In the genomic region with DNA sequence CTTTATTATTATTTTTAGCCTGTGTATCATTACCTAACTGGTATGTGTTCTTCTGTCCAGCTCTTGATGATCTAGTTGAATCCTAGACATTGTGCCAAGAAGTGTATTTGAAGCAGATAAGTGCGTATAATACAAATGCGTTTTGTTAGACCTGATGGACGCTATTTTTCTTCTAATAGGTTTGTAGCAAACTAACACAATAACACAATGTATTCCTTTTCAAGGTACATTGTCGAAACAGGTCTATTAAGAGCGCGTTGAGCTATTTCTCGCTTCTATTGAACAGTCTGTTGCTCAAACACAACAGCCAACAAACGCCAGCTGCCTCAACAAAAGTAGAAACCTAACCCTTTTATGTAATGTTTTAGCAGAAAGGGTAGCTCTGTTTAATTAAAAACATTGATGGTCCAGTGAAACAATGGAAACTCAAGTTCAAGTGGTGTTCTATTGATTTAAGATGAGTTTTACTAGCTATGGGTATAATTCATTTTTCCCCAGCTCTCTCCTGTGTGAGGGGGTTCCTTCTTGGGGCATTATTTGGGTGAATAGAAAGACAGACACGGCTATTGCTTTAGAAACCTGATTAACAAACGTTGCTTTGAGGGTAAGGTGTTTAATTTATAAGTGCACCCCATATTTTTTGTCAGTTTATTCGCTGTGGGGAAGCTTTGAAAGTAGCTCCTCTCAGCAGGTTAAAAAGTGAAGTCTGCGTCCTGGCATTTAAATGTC, we compare ENCODE assay signal across 11 mouse cellular contexts. TPM values are rescaled to one million over a fixed set of nuclear protein-coding genes. Genes with fewer than 3 reads are reported as not detected.
DNase-seq lines count a peak whose midpoint lies in the region; ATAC-seq lines count a peak whose summit lies in the region.
"Had no signal": no experiment of that assay in that cellular context is flagged by ENCODE, and none has a peak within 500 bp of the region (broad histone marks: within the 10 kb centered on the region; RNA-seq: fewer than 3 reads in every experiment).

No protein-coding gene starts in this region.

- peaks cover 69% of the 10 kb centered on the region for H3K27me3 ChIP-seq in heart, embryonic 12.5 days (replicated peaks)
- H3K27me3 ChIP-seq in hindbrain, embryonic 10.5 days (ENCODE audit: insufficient read depth, poor library complexity, severe bottlenecking), result peaks cover 89% of the 10 kb centered on the region
- H3K27me3 ChIP-seq in midbrain, embryonic 15.5 days (replicated peaks), result peaks cover 43% of the 10 kb centered on the region

- H3K4me1 ChIP-seq in heart, embryonic 12.5 days (replicated peaks), result peaks cover 8% of the 10 kb centered on the region
- peaks cover 30% of the 10 kb centered on the region for H3K4me1 ChIP-seq in hindbrain, embryonic 10.5 days (replicated peaks)
- peaks cover 7% of the 10 kb centered on the region for H3K4me1 ChIP-seq in midbrain, embryonic 15.5 days

- H3K27ac ChIP-seq in heart, embryonic 12.5 days (ENCODE audit: poor library complexity, severe bottlenecking), result no peak overlapping the region
- H3K27ac ChIP-seq in hindbrain, embryonic 10.5 days, result no peak overlapping the region
- H3K27ac ChIP-seq in midbrain, embryonic 15.5 days, result peak overlapping the region; percentile 55; the same call in 1 of the 2 replicates

- H3K4me3 ChIP-seq in heart, embryonic 12.5 days, result 0 out of 2 replicates have a peak overlapping the region, but pooled peaks have one; percentile 41
- peak overlapping the region; percentile 52 for H3K4me3 ChIP-seq in hindbrain, embryonic 10.5 days
- peak overlapping the region; percentile 25; the same call in 1 of the 2 replicates for H3K4me3 ChIP-seq in midbrain, embryonic 15.5 days

- H3K9me3 ChIP-seq in heart, embryonic 12.5 days (replicated peaks), result peaks cover 8% of the 10 kb centered on the region
- H3K9me3 ChIP-seq in hindbrain, embryonic 10.5 days, result peaks cover 8% of the 10 kb centered on the region; the same call in 1 of the 2 replicates
- H3K9me3 ChIP-seq in midbrain, embryonic 15.5 days, result no peaks in the 10 kb centered on the region

- no peak for DNase-seq in heart, adult 9 months (ENCODE audit: low spot score in 2 of 2)
- DNase-seq in cerebellum, postnatal 14 days, result peak; percentile 50 to 67
- DNase-seq in hindbrain, embryonic 10.5 days (ENCODE audit: low spot score), result no peak
- no peak for DNase-seq in urinary bladder, postnatal 10 days (ENCODE audit: low spot score)
- DNase-seq in left cerebral cortex, postnatal 25 days (ENCODE audit: low spot score in 2 of 2), result no peak
- DNase-seq: gastrocnemius, postnatal 10 days had no signal

- WGBS in heart, embryonic 12.5 days, result 4% methylated on average over 12 of the region's 12 CpGs
- 2% methylated on average over 12 of the region's 12 CpGs for WGBS in hindbrain, embryonic 10.5 days
- WGBS in midbrain, embryonic 15.5 days, result 3% methylated on average over 12 of the region's 12 CpGs

- intact Hi-C loops in left cerebral cortex, postnatal 25 days (cut with DNase I), result loop anchor here (5.0 to 10.0 kb wide), 3 partner anchors 38 to 385 kb away; partner anchors contain the start of genes Gm5089 and Tm9sf2

- no peak overlapping the region for H3K9ac ChIP-seq in heart, embryonic 12.5 days
- no peak overlapping the region for H3K9ac ChIP-seq in midbrain, embryonic 15.5 days

- no peak for ATAC-seq in heart, embryonic 12.5 days (ENCODE audit: insufficient number of reproducible peaks, low FRiP score)
- no peak for ATAC-seq in midbrain, embryonic 15.5 days (replicated peaks)
- ATAC-seq in megakaryocyte, adult 5-6 weeks (ENCODE audit: poor library complexity, severe bottlenecking), result no peak

- peak overlapping the region; percentile 65 for H3K4me2 ChIP-seq in heart, embryonic 12.5 days
- H3K4me2 ChIP-seq in midbrain, embryonic 15.5 days, result peak overlapping the region; percentile 34; the same call in 1 of the 2 replicates

- no peaks in the 10 kb centered on the region for H3K36me3 ChIP-seq in heart, embryonic 12.5 days
- H3K36me3 ChIP-seq in hindbrain, embryonic 10.5 days, result no peaks in the 10 kb centered on the region
- H3K36me3 ChIP-seq in midbrain, embryonic 15.5 days (replicated peaks), result no peaks in the 10 kb centered on the region

RNA-seq across cellular contexts. Expression of gene Gm10837, which starts 0.5 kb away (rescaled TPM):
- not detected in 2 replicates for polyA plus RNA-seq in heart, embryonic 12.5 days (2016; fragmentation: Nextera tagmentation; extraction: Ambion mirVana)
- 0.24 and 0.29 TPM in 2 replicates for polyA plus RNA-seq in hindbrain, embryonic 10.5 days (2016; fragmentation: Nextera tagmentation; extraction: Ambion mirVana)
- 0.51 and 0.77 TPM in 2 replicates for polyA plus RNA-seq in midbrain, embryonic 15.5 days (2015; fragmentation: Nextera tagmentation; extraction: Ambion mirVana)
- not detected for total RNA-seq in left cerebral cortex, postnatal 25 days (2021)
- total RNA-seq in megakaryocyte, adult 5-6 weeks (2015), result not detected in 2 replicates
- not detected in 2 replicates for total RNA-seq in megakaryocyte, adult 5-6 weeks (2017)
- total RNA-seq: gastrocnemius, postnatal 10 days; left cerebral cortex, postnatal 10 days; neutrophil, adult 5-6 weeks had no signal

RNA-seq across cellular contexts. Expression of gene Zic2, which starts 14.6 kb away (rescaled TPM):
- polyA plus RNA-seq in heart, embryonic 12.5 days (2016; fragmentation: Nextera tagmentation; extraction: Ambion mirVana), result not detected in 2 replicates
- polyA plus RNA-seq in hindbrain, embryonic 10.5 days (2016; fragmentation: Nextera tagmentation; extraction: Ambion mirVana), result 7.2 and 10.1 TPM in 2 replicates
- 9.6 and 9.9 TPM in 2 replicates for polyA plus RNA-seq in midbrain, embryonic 15.5 days (2015; fragmentation: Nextera tagmentation; extraction: Ambion mirVana)
- total RNA-seq in left cerebral cortex, postnatal 25 days (2021), result 10 to 100 TPM; 16.0 to 16.5 TPM
- not detected in 2 replicates for total RNA-seq in megakaryocyte, adult 5-6 weeks (2015)
- not detected in 2 replicates for total RNA-seq in megakaryocyte, adult 5-6 weeks (2017)
- total RNA-seq: gastrocnemius, postnatal 10 days; neutrophil, adult 5-6 weeks had no signal

RNA-seq across cellular contexts. Expression of gene Zic5, which starts 24.4 kb away (rescaled TPM):
- polyA plus RNA-seq in heart, embryonic 12.5 days (2016; fragmentation: Nextera tagmentation; extraction: Ambion mirVana), result 0.04 TPM in 1 of 2 replicates, not detected in the other
- polyA plus RNA-seq in hindbrain, embryonic 10.5 days (2016; fragmentation: Nextera tagmentation; extraction: Ambion mirVana), result 16.5 and 20.3 TPM in 2 replicates
- 13.0 and 14.0 TPM in 2 replicates for polyA plus RNA-seq in midbrain, embryonic 15.5 days (2015; fragmentation: Nextera tagmentation; extraction: Ambion mirVana)
- total RNA-seq in left cerebral cortex, postnatal 25 days (2021), result 1 to 10 TPM; 2.3 to 2.7 TPM
- total RNA-seq in megakaryocyte, adult 5-6 weeks (2015), result not detected in 2 replicates
- not detected in 2 replicates for total RNA-seq in megakaryocyte, adult 5-6 weeks (2017)
- total RNA-seq: gastrocnemius, postnatal 10 days; neutrophil, adult 5-6 weeks had no signal

RNA-seq across cellular contexts. Expression of gene Gm5089, which starts 38.9 kb away (rescaled TPM):
- not detected in 2 replicates for polyA plus RNA-seq in heart, embryonic 12.5 days (2016; fragmentation: Nextera tagmentation; extraction: Ambion mirVana)
- polyA plus RNA-seq in hindbrain, embryonic 10.5 days (2016; fragmentation: Nextera tagmentation; extraction: Ambion mirVana), result 1.9 and 2.4 TPM in 2 replicates
- polyA plus RNA-seq in midbrain, embryonic 15.5 days (2015; fragmentation: Nextera tagmentation; extraction: Ambion mirVana), result 0.91 and 1.1 TPM in 2 replicates
- total RNA-seq in left cerebral cortex, postnatal 25 days (2021), result under 1 TPM in 1 of 2 experiments, not detected in 1; 0.23 TPM
- total RNA-seq in megakaryocyte, adult 5-6 weeks (2015), result not detected in 2 replicates
- not detected in 2 replicates for total RNA-seq in megakaryocyte, adult 5-6 weeks (2017)
- total RNA-seq: gastrocnemius, postnatal 10 days; neutrophil, adult 5-6 weeks had no signal

RNA-seq across cellular contexts. Expression of gene Pcca, which starts 44.3 kb away (rescaled TPM):
- 28.0 and 28.4 TPM in 2 replicates for polyA plus RNA-seq in heart, embryonic 12.5 days (2016; fragmentation: Nextera tagmentation; extraction: Ambion mirVana)
- polyA plus RNA-seq in hindbrain, embryonic 10.5 days (2016; fragmentation: Nextera tagmentation; extraction: Ambion mirVana), result 25.6 and 29.3 TPM in 2 replicates
- 26.7 and 27.0 TPM in 2 replicates for polyA plus RNA-seq in midbrain, embryonic 15.5 days (2015; fragmentation: Nextera tagmentation; extraction: Ambion mirVana)
- total RNA-seq in left cerebral cortex, postnatal 25 days (2021), result 10 to 100 TPM; 31.3 to 32.4 TPM
- 25.3 and 27.3 TPM in 2 replicates for total RNA-seq in megakaryocyte, adult 5-6 weeks (2015)
- 22.8 and 25.4 TPM in 2 replicates for total RNA-seq in megakaryocyte, adult 5-6 weeks (2017)

Comparison
In these comparisons a context has a peak if more than half of its experiments do, and no peak if none do; other contexts are left out.
1. DNase-seq: peak in cerebellum, postnatal 14 days (2 of 2); none in heart, adult 9 months (0 of 2), hindbrain, embryonic 10.5 days (single experiment), urinary bladder, postnatal 10 days (single experiment) and left cerebral cortex, postnatal 25 days (0 of 2).
2. RNA of gene Zic5, which starts 24.4 kb away (polyA plus RNA-seq): 16.5 to 20.3 TPM in hindbrain, embryonic 10.5 days and 13.0 to 14.0 TPM in midbrain, embryonic 15.5 days; 0.04 TPM in heart, embryonic 12.5 days; every median in the first group is over 10 times any median in the second.
3. Peak in every context shown above with its lines, with median percentiles within 50 percentile points of each other: H3K4me3 ChIP-seq.